Mouse (Mus musculus) ovary, adult 10 weeks (tissue): ENCODE results near the gene Sesn1. TPM values are rescaled to one million over a fixed set of nuclear protein-coding genes. Genes with fewer than 3 reads are reported as not detected.

Source experiments
- polyA plus RNA-seq: library from polyadenylated mRNA; stranded (reverse); fragments of 350-450 nt; fragmentation: Illumina TruSeq; extraction: RNeasy Lipid Tissue Mini Kit (QIAGEN cat#74804); gene quantifications from one replicate; pipeline ENCODE4 v1.2.3, GENCODE M21; 2014

The Sesn1 gene
- 74.2 TPM for polyA plus RNA-seq

GRCm38 (mm10) chr10:41809771-41810563 is at the start of gene Sesn1, which contains the start of gene Cep57l1:
Sesn1 (plus strand) TSS chr10:41809935.
Cep57l1 (minus strand) TSS chr10:41809871.

Other genes with a start within 250 kb of the Sesn1 start
- 5.7 TPM for gene Ccdc162, start 93.3 kb upstream of the Sesn1 start, polyA plus RNA-seq
- 30.2 TPM for gene Cep57l1, start 64 bp upstream of the Sesn1 start, polyA plus RNA-seq
- 5.0 TPM for gene Armc2, start 208.5 kb downstream of the Sesn1 start, polyA plus RNA-seq